Mouse (Mus musculus): Measurements from ENCODE around the gene Zfp652. TPM values are rescaled to one million over a fixed set of nuclear protein-coding genes. Genes with fewer than 3 reads are reported as not detected.

The Zfp652 gene
- polyA plus RNA-seq, 1 experiment from 2014 or later, result 13.6 TPM

DNA sequence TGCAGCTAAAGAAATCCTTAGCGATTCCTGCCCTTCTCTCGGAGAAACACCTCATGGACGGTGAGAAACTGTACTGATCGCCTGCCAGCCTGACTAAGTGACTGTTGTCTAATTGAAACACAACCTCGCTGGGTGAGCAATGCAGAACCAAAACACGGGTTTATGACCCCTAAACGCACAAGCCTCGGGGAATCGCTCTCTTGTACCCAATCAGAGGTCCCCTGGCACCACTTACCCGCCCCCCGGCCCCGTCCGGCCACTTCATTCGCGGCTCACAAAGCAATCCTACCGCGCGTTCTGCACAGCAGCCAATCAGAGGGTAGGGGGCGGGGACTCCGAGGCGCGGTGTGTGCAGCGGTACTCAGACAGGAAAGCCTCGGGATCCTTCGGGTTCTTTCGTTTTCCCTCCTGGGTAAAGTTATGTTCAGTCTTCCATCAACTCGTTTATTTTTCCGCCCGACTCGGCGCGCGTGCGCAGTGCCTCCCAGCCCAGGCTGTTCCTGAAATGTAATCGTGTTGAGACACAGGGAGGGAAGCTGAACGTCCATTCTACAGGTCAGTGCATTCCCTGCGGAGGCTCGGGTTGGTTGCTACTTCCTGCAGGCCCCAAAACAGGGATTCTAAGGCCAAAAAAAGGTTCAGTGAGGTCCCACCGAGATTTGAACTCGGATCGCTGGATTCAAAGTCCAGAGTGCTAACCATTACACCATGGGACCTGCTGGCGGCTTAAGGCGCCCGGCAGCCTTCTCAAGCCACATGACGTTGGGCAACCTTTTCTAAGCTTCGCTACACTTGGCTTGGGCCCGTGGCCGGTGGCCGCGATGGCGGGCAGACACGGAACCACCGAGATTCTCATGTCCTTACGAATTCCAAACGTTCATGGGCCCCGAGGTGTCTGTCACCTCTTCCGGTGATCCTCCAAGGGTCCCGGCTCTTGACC lies 146.3 kb downstream of the Zfp652 start:
- DNase-seq (peak; percentile 97), ATAC-seq (ENCODE audit: insufficient read depth) (peak; percentile 99)
- under 1% methylated on average over 58 of the region's 58 CpGs for WGBS
- TF ChIP-seq CTCF (IDR thresholded peaks at IDR 0.05; ENCODE audit: low read depth), result no peak
- H3K9me3 ChIP-seq (ENCODE audit: low read depth, low read length), result no peaks in the 10 kb centered on the region
- H3K4me3 ChIP-seq (ENCODE audit: low read depth, low read length), result peak overlapping the region; percentile 71
- peak overlapping the region; percentile 67 for H3K9ac ChIP-seq
- H3K36me3 ChIP-seq (ENCODE audit: insufficient read depth), result no peaks in the 10 kb centered on the region
- H3K4me1 ChIP-seq (ENCODE audit: insufficient read depth), result no peaks in the 10 kb centered on the region
- peak overlapping the region; percentile 95 for H3K27ac ChIP-seq (ENCODE audit: low read depth)
- no peaks in the 10 kb centered on the region for H3K27me3 ChIP-seq (ENCODE audit: insufficient read depth, low read length)
- peak overlapping the region; percentile 79 for H3K4me2 ChIP-seq

DNA sequence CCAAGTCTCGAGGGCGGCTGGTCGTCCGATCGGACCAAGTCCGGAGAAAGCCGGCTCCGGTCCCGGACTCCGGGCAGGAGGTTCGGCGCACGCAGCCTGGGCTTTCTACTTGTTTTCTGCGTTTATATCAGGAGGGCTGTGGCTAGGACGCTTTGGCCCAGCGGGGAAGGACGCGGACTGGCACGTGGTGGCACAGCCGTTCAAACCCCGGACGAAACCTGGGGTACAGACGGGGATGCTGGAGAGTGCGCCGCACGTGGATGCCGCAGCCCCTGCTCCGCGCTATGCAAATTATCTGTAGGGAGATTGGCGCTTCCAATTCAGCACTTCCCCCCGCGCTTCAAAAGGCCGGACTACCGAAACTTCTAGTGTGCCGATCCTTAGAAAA lies 147.0 kb downstream of the Zfp652 start:
- under 1% methylated on average over 35 of the region's 35 CpGs for WGBS
- Histone ChIP-seq H3K4me3 (ENCODE audit: low read depth, low read length) (peak overlapping the region; percentile 71), H3K9me3 (ENCODE audit: low read depth, low read length) (no peaks in the 10 kb centered on the region), H3K27me3 (ENCODE audit: insufficient read depth, low read length) (no peaks in the 10 kb centered on the region), H3K9ac (peak overlapping the region; percentile 67), H3K4me2 (peak overlapping the region; percentile 79), H3K36me3 (ENCODE audit: insufficient read depth) (no peaks in the 10 kb centered on the region), H3K27ac (ENCODE audit: low read depth) (peak overlapping the region; percentile 95), H3K4me1 (ENCODE audit: insufficient read depth) (no peaks in the 10 kb centered on the region)
- peak; percentile 83 for DNase-seq
- TF ChIP-seq CTCF (IDR thresholded peaks at IDR 0.05; ENCODE audit: low read depth), result peak; percentile 25; the same call in 1 of the 2 replicates
- ATAC-seq (ENCODE audit: insufficient read depth), result peak; percentile 57

GRCm38 (mm10) chr11:95860071-95860490 lies 147.6 kb downstream of the Zfp652 start:
- peak overlapping the region; percentile 71 for H3K4me3 ChIP-seq (ENCODE audit: low read depth, low read length)
- H3K4me2 ChIP-seq, result peak overlapping the region; percentile 79
- 10% methylated on average over 3 of the region's 3 CpGs for WGBS
- DNase-seq, result no peak
- no peak for TF ChIP-seq CTCF (IDR thresholded peaks at IDR 0.05; ENCODE audit: low read depth)
- no peaks in the 10 kb centered on the region for H3K27me3 ChIP-seq (ENCODE audit: insufficient read depth, low read length)
- no peaks in the 10 kb centered on the region for H3K36me3 ChIP-seq (ENCODE audit: insufficient read depth)
- H3K27ac ChIP-seq (ENCODE audit: low read depth), result peak overlapping the region; percentile 95; the same call in 1 of the 2 replicates
- H3K9ac ChIP-seq, result peak overlapping the region; percentile 67
- H3K4me1 ChIP-seq (ENCODE audit: insufficient read depth), result no peaks in the 10 kb centered on the region
- ATAC-seq (ENCODE audit: insufficient read depth), result no peak
- no peaks in the 10 kb centered on the region for H3K9me3 ChIP-seq (ENCODE audit: low read depth, low read length)

GRCm38 (mm10) chr11:95861397-95861796 lies 148.9 kb downstream of the Zfp652 start:
- no peaks in the 10 kb centered on the region for H3K27me3 ChIP-seq (ENCODE audit: insufficient read depth, low read length)
- no peak overlapping the region for H3K27ac ChIP-seq (ENCODE audit: low read depth)
- no peak overlapping the region for H3K4me3 ChIP-seq (ENCODE audit: low read depth, low read length)
- 90% methylated on average over 8 of the region's 8 CpGs for WGBS
- no peaks in the 10 kb centered on the region for H3K4me1 ChIP-seq (ENCODE audit: insufficient read depth)
- no peak for TF ChIP-seq CTCF (IDR thresholded peaks at IDR 0.05; ENCODE audit: low read depth)
- H3K9ac ChIP-seq, result no peak overlapping the region
- no peaks in the 10 kb centered on the region for H3K36me3 ChIP-seq (ENCODE audit: insufficient read depth)
- no peaks in the 10 kb centered on the region for H3K9me3 ChIP-seq (ENCODE audit: low read depth, low read length)
- no peak overlapping the region for H3K4me2 ChIP-seq
- DNase-seq, result no peak
- ATAC-seq (ENCODE audit: insufficient read depth), result no peak

DNA sequence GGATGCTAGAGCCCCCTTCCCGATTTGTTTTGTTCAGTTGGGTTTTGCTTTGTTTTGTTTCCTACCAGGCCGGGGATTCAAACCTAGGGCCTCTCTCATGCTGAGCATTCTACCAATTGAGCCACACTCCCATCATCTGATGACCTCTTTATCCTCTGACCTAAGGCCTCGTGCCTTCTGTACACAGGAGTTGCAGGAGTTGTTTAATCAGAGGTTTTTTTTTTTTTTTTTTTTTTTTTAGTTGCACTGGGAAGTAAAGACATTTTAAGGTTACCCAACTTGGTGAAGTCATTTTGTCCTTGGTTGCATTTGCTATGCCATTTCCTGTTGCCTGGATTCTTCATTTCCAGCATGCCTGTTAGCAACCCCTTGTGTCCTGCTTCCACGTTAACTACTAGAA lies 157.0 kb downstream of the Zfp652 start:
- H3K9ac ChIP-seq, result no peak overlapping the region
- no peak overlapping the region for H3K4me3 ChIP-seq (ENCODE audit: low read depth, low read length)
- H3K4me2 ChIP-seq, result no peak overlapping the region
- no peak for TF ChIP-seq CTCF (IDR thresholded peaks at IDR 0.05; ENCODE audit: low read depth)
- H3K36me3 ChIP-seq (ENCODE audit: insufficient read depth), result no peaks in the 10 kb centered on the region
- ATAC-seq (ENCODE audit: insufficient read depth) (no peak), DNase-seq (no peak)
- 70% methylated on average over 4 of the region's 4 CpGs for WGBS
- no peaks in the 10 kb centered on the region for H3K27me3 ChIP-seq (ENCODE audit: insufficient read depth, low read length)
- no peaks in the 10 kb centered on the region for H3K4me1 ChIP-seq (ENCODE audit: insufficient read depth)
- no peaks in the 10 kb centered on the region for H3K9me3 ChIP-seq (ENCODE audit: low read depth, low read length)
- no peak overlapping the region for H3K27ac ChIP-seq (ENCODE audit: low read depth)

- Histone ChIP-seq H3K36me3 (ENCODE audit: insufficient read depth) (no peaks in the 10 kb centered on the region), H3K4me3 (ENCODE audit: low read depth, low read length) (no peak overlapping the region), H3K27me3 (ENCODE audit: insufficient read depth, low read length) (no peaks in the 10 kb centered on the region), H3K4me1 (ENCODE audit: insufficient read depth) (no peaks in the 10 kb centered on the region), H3K9ac (no peak overlapping the region), H3K4me2 (no peak overlapping the region), H3K9me3 (ENCODE audit: low read depth, low read length) (no peaks in the 10 kb centered on the region), H3K27ac (ENCODE audit: low read depth) (no peak overlapping the region)
- no peak for ATAC-seq (ENCODE audit: insufficient read depth)
- DNase-seq, result no peak
- TF ChIP-seq CTCF (IDR thresholded peaks at IDR 0.05; ENCODE audit: low read depth), result no peak
- WGBS, result 50% methylated on average over 6 of the region's 6 CpGs
These were observed 157.5 kb downstream of the Zfp652 start for GRCm38 (mm10) chr11:95869918-95870470.

- DNase-seq, result peak; percentile 6
- no peak for TF ChIP-seq CTCF (IDR thresholded peaks at IDR 0.05; ENCODE audit: low read depth)
- H3K4me2 ChIP-seq, result no peak overlapping the region
- no peaks in the 10 kb centered on the region for H3K27me3 ChIP-seq (ENCODE audit: insufficient read depth, low read length)
- no peaks in the 10 kb centered on the region for H3K36me3 ChIP-seq (ENCODE audit: insufficient read depth)
- no peaks in the 10 kb centered on the region for H3K9me3 ChIP-seq (ENCODE audit: low read depth, low read length)
- ATAC-seq (ENCODE audit: insufficient read depth), result no peak
- no peak overlapping the region for H3K27ac ChIP-seq (ENCODE audit: low read depth)
- H3K9ac ChIP-seq, result no peak overlapping the region
- WGBS, result 29% methylated on average over 9 of the region's 9 CpGs
- H3K4me3 ChIP-seq (ENCODE audit: low read depth, low read length), result no peak overlapping the region
- H3K4me1 ChIP-seq (ENCODE audit: insufficient read depth), result no peaks in the 10 kb centered on the region
These were observed 163.3 kb downstream of the Zfp652 start for GRCm38 (mm10) chr11:95875804-95876203.

Data from lung, embryonic 14.5 days (tissue).